Mouse (Mus musculus) bone marrow macrophage, adult 2 months (primary cell): ENCODE measurements around the gene Hfe2.

ENCODE experiments used
- CTCF ChIP-seq: IDR thresholded peaks from 2 replicates; pipeline ENCODE4 v1.5.1; 2012; ENCODE audit warnings: low read depth, mild to moderate bottlenecking, low read length, moderate library complexity
- POLR2A ChIP-seq: IDR thresholded peaks from 2 replicates; pipeline ENCODE4 v1.6.1; 2012; ENCODE audit warnings: mild to moderate bottlenecking, low read depth, low read length, borderline replicate concordance

DNA sequence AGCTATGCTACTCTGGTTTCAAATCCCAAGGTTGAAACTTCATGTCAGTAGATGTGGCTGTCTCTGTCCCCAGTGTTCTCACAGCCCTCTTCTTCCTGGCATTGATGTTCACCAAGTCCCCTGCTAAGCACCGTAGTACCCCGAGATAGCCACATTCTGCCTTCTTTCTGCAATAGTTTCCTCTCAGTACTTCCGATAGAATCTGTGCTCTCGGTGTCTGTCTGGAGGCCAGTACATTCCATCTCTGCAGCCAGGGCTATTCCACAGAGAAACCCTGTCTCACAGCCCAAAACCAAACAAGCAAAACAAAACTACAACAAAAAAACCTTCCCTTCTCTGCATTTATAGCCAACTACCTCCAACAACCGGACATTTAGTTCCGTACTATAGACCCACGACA, 28.8 kb upstream of the Hfe2 start:
- no peak for TF ChIP-seq CTCF
- no peak for TF ChIP-seq POLR2A
